In the genomic region with DNA sequence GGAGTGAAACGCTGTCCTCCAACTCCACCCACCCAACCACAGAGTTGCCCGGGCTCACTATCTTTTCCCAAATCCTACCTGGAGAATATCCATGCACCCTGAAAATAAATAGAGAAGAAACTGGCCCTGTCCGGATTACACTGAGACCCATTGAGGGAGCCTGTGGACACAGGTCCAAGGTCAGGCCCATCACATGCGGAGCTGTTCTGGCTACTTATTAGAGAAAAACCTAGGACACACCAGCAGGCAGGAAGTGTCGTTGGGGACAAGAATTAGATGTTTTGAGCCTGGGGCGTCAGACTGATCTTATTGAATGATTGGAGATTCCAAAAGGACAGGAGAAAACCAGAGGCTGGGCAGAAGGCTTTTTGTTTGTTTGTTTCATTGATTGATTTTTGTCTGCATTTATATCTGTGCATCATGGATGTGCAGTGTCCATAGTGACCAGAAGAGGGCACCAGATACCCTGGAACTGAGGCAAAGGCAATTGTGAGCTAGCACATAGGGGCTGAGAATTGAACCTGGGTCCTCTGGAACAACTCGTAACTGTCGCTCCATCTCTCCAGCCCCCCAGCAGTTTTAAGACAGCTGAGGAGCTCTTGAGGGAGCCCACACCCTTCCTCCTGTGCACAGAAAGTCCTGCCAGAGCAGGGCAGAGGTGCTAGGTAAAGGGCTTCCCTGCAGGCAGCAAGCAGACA, we compare ENCODE assay signal across 9 mouse cellular contexts. TPM values are rescaled to one million over a fixed set of nuclear protein-coding genes. Genes with fewer than 3 reads are reported as not detected.
DNase-seq lines count a peak whose midpoint lies in the region; ATAC-seq lines count a peak whose summit lies in the region.
"Had no signal": no experiment of that assay in that cellular context is flagged by ENCODE, and none has a peak within 500 bp of the region (broad histone marks: within the 10 kb centered on the region; RNA-seq: fewer than 3 reads in every experiment).

No protein-coding gene starts in this region.

- H3K4me3 ChIP-seq in heart, embryonic 12.5 days: no peak overlapping the region
- H3K4me3 ChIP-seq: embryonic facial prominence, embryonic 13.5 days had no signal

- H3K4me2 ChIP-seq in heart, embryonic 12.5 days: no peak overlapping the region
- H3K4me2 ChIP-seq: embryonic facial prominence, embryonic 13.5 days had no signal

- peak; percentile 55 to 74 for DNase-seq in heart, adult 18-20 months
- DNase-seq in CD4-positive helper T cell, adult 2 months (ENCODE audit: low read depth, low spot score): peak; percentile 49
- peak; percentile 77 for DNase-seq in adipocyte (ENCODE audit: low spot score)
- peak; percentile 57 for DNase-seq in heart, postnatal 4 days
- DNase-seq in lung, adult 18-20 months: peak; percentile 64 to 67
- DNase-seq in spleen, adult 12 weeks (ENCODE audit: low spot score): peak; percentile 51
- no peak for DNase-seq in embryo, embryonic 10 days (ENCODE audit: low spot score)

- H3K9me3 ChIP-seq in heart, embryonic 12.5 days (replicated peaks): peaks cover 6% of the 10 kb centered on the region; the same call in 1 of the 2 replicates

- H3K27me3 ChIP-seq in heart, embryonic 12.5 days (replicated peaks): peaks cover 43% of the 10 kb centered on the region

- no peaks in the 10 kb centered on the region for H3K36me3 ChIP-seq in heart, embryonic 12.5 days
- H3K36me3 ChIP-seq: embryonic facial prominence, embryonic 13.5 days had no signal

- WGBS in heart, embryonic 12.5 days: 74% methylated on average over 8 of the region's 8 CpGs

- no peak for ATAC-seq in heart, embryonic 12.5 days (ENCODE audit: insufficient number of reproducible peaks, low FRiP score)

- no peak overlapping the region for H3K9ac ChIP-seq in heart, embryonic 12.5 days

- H3K27ac ChIP-seq in heart, embryonic 12.5 days (ENCODE audit: poor library complexity, severe bottlenecking): no peak overlapping the region
- H3K27ac ChIP-seq: embryonic facial prominence, embryonic 13.5 days had no signal

- peaks cover 25% of the 10 kb centered on the region for H3K4me1 ChIP-seq in heart, embryonic 12.5 days (replicated peaks)

RNA-seq across cellular contexts. Expression of gene Wnt7b, which starts 30.5 kb away (rescaled TPM):
- total RNA-seq in heart, adult 18-20 months (2021): under 1 TPM; 0.10 to 0.28 TPM
- 1.3 and 1.5 TPM in 2 replicates for polyA plus RNA-seq in heart, embryonic 12.5 days (2016; fragmentation: Nextera tagmentation; extraction: Ambion mirVana)
- total RNA-seq in heart, postnatal 4 days (2021): under 1 TPM; 0.21 to 0.27 TPM
